Mouse (Mus musculus): ENCODE measurements around the gene Map3k6.

- TF ChIP-seq TAL1 (IDR thresholded peaks at IDR 0.05; ENCODE audit: low read length) (no peak), GATA1 (IDR thresholded peaks at IDR 0.05; ENCODE audit: low read length) (no peak)
These were observed 25.1 kb downstream of the Map3k6 start for GRCm38 (mm10) chr4:133265759-133266158.

Data from erythroblast, embryonic 14.5 days (primary cell).